Mouse (Mus musculus) kidney, embryonic 15.5 days (tissue): ENCODE measurements around the gene Nprl2. TPM values are rescaled to one million over a fixed set of nuclear protein-coding genes. Genes with fewer than 3 reads are reported as not detected.

Source experiments
- ATAC-seq: fragments of 200-750 bp; cut with Nextera tagmentation; replicated peaks from 2 replicates; pipeline ENCODE4 v1.8.0; 2017; ENCODE audit warnings: moderate TSS enrichment; ENCODE audit not compliant: low FRiP score
- H3K27ac ChIP-seq: fragments of 300-500 bp; sonication (generic); 2 replicates; pipeline ENCODE4 v1.5.1; 2015; ENCODE audit warnings: mild to moderate bottlenecking, inconsistent platforms
- H3K27me3 ChIP-seq: fragments of 300-500 bp; sonication (generic); 2 replicates; pipeline ENCODE4 v1.6.1; 2015; ENCODE audit warnings: inconsistent platforms
- H3K36me3 ChIP-seq: fragments of 300-500 bp; sonication (generic); 2 replicates; pipeline ENCODE4 v1.6.1; 2015; ENCODE audit warnings: inconsistent platforms
- H3K4me1 ChIP-seq: fragments of 300-500 bp; sonication (generic); 2 replicates; pipeline ENCODE4 v1.6.1; 2015; ENCODE audit warnings: inconsistent platforms
- H3K4me2 ChIP-seq: fragments of 300-500 bp; sonication (generic); 2 replicates; pipeline ENCODE4 v1.6.1; 2015; ENCODE audit warnings: moderate library complexity, mild to moderate bottlenecking, inconsistent platforms
- H3K4me3 ChIP-seq: fragments of 300-500 bp; sonication (generic); replicated peaks from 2 replicates; pipeline ENCODE4 v1.5.1; 2015; ENCODE audit warnings: mild to moderate bottlenecking, inconsistent platforms
- H3K9ac ChIP-seq: fragments of 300-500 bp; sonication (generic); 2 replicates; pipeline ENCODE4 v1.6.1; 2015; ENCODE audit warnings: mild to moderate bottlenecking, inconsistent platforms
- H3K9me3 ChIP-seq: fragments of 300-500 bp; sonication (generic); replicated peaks from 2 replicates; pipeline ENCODE4 v1.6.1; 2016; ENCODE audit warnings: inconsistent platforms
- WGBS: fragments of 180-500 bp; shearing (Covaris S2); methylation state at CpG from one replicate; pipeline ENCODE4 v1.1.7; 2015; ENCODE audit warnings: mixed read lengths; 5-methylcytosine and 5-hydroxymethylcytosine counted together
- polyA plus RNA-seq: library from polyadenylated mRNA; unstranded; fragments of >200 nt; fragmentation: Nextera tagmentation; extraction: Ambion mirVana; gene quantifications from 2 replicates; pipeline ENCODE4 v1.2.1, GENCODE M21; 2015

Gene Nprl2
- polyA plus RNA-seq, 1 experiment from 2014 or later = 44.4 TPM

DNA sequence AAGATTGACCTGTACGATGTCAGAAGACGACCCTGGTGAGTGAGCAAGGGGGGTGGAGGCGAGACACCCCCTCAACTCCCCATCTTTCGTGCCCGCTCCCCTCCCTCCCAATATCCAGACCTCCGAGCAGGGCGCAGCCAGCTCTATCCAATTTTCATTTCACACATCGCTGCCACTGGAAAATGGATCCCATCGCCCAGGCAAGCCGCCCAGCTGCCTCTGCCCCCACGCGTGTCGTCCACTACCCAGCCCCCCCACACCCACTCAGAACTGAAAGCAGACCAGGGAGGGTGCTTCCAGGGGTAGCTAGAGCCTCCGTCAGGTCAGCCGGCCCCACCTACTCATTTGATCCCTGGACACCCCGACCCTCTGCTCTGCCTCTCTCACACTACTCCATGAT, 29.7 kb upstream of the Nprl2 start:
- ATAC-seq = no peak
- H3K9me3 ChIP-seq = no peaks in the 10 kb centered on the region
- peak overlapping the region; percentile 56; the same call in 1 of the 2 replicates for H3K27ac ChIP-seq
- peaks cover 59% of the 10 kb centered on the region for H3K4me1 ChIP-seq
- H3K4me3 ChIP-seq = no peak overlapping the region
- WGBS = 37% methylated on average over 16 of the region's 16 CpGs
- no peak overlapping the region for H3K9ac ChIP-seq
- H3K27me3 ChIP-seq = peaks cover 6% of the 10 kb centered on the region; the same call in 1 of the 2 replicates
- H3K4me2 ChIP-seq = peak overlapping the region; percentile 16; the same call in 1 of the 2 replicates
- H3K36me3 ChIP-seq = no peaks in the 10 kb centered on the region

DNA sequence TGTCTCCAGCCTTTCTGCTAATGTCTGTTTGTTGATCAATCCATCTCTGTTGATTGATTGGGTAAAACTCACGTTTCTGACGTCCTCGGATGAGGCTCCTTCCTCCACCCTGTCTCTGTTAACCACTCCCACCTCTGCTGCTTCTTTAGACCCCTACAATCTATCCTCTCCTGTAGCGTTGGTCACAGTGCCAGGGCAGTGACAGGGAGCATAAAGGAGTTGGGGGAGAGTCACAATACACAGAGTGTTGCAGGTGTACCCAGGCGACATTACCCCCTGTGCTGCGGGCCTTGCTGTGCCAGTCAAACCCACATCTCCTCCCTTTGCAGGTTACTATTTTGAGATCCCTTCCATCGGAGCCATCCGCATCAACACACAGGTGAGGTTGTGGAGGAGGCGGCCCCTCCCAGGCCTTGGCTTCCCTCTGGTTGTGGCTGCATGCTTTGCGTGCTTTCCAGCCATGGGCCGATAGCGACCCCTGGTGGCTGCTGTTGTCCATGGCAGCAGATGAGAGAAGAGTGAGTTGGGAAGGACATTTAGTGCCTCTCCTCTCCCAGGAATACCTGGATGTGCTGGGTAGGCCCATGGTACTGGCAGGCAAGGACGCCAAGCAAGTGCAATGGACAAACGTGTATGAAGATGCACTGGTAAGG, 27.6 kb upstream of the Nprl2 start:
- H3K4me2 ChIP-seq = no peak overlapping the region
- no peaks in the 10 kb centered on the region for H3K9me3 ChIP-seq
- no peaks in the 10 kb centered on the region for H3K36me3 ChIP-seq
- H3K27me3 ChIP-seq = peaks cover 6% of the 10 kb centered on the region; the same call in 1 of the 2 replicates
- no peak; the same call in 1 of the 2 replicates for ATAC-seq
- H3K4me1 ChIP-seq = peaks cover 44% of the 10 kb centered on the region
- WGBS = 23% methylated on average over 14 of the region's 14 CpGs
- no peak overlapping the region for H3K4me3 ChIP-seq
- H3K9ac ChIP-seq = no peak overlapping the region
- no peak overlapping the region for H3K27ac ChIP-seq

DNA sequence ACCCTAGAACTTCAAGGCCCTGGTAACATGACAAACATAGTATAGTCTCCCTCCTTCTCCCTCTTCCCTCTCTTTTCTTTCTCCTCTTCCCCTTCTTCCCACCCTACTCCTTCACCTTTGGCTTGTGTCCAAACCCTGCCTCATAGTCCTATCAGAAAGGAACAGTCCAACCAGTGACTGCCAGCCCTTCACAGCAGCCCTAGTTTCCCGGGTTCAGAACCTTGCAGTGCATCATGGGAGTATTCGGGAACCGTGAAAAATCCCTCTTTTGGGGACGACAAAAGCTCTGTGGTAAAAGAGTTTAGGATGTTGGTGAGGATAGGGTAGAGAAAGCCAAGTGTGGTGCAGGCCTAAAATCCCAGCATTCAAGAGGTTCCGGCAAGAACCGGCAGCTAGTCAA, 21.7 kb upstream of the Nprl2 start:
- 67% methylated on average over 6 of the region's 6 CpGs for WGBS
- Histone ChIP-seq H3K27ac (no peak overlapping the region), H3K4me3 (no peak overlapping the region), H3K9ac (no peak overlapping the region), H3K9me3 (no peaks in the 10 kb centered on the region), H3K4me1 (peaks cover 15% of the 10 kb centered on the region), H3K27me3 (peaks cover 7% of the 10 kb centered on the region), H3K4me2 (no peak overlapping the region), H3K36me3 (no peaks in the 10 kb centered on the region)
- no peak for ATAC-seq

DNA sequence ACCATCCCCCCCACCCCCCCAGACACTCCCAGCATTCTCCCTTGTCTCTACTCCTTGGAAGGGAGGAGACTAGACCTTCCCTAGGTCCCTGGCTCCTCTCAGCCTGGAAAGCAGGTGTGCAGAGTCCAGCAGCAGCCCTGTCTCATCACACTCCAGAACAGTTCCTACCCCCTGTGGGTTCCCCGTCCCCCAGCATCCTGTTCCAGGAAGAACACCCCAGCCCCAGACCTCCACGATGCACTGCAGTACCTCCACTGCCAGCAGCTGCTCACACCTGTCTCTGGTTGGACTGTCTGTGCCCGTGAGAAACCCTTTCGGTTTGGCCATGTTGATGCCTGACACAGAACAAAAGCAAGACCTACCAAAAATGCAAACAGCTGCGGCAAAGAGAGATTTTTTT, 20.8 kb upstream of the Nprl2 start:
- H3K4me1 ChIP-seq = peaks cover 19% of the 10 kb centered on the region
- no peaks in the 10 kb centered on the region for H3K9me3 ChIP-seq
- 57% methylated on average over 5 of the region's 5 CpGs for WGBS
- H3K27ac ChIP-seq = no peak overlapping the region
- no peak overlapping the region for H3K4me3 ChIP-seq
- no peak overlapping the region for H3K4me2 ChIP-seq
- no peak for ATAC-seq
- H3K9ac ChIP-seq = no peak overlapping the region
- peaks cover 16% of the 10 kb centered on the region for H3K27me3 ChIP-seq
- H3K36me3 ChIP-seq = no peaks in the 10 kb centered on the region

- no peaks in the 10 kb centered on the region for H3K9me3 ChIP-seq
- 20% methylated on average over 25 of the region's 25 CpGs for WGBS
- no peaks in the 10 kb centered on the region for H3K36me3 ChIP-seq
- H3K4me3 ChIP-seq = peak overlapping the region; percentile 8
- H3K9ac ChIP-seq = 0 out of 2 replicates have a peak overlapping the region, but pooled peaks have one; percentile 23
- H3K4me1 ChIP-seq = peaks cover 25% of the 10 kb centered on the region
- ATAC-seq = no peak
- H3K4me2 ChIP-seq = peak overlapping the region; percentile 54
- H3K27ac ChIP-seq = no peak overlapping the region
- H3K27me3 ChIP-seq = peaks cover 23% of the 10 kb centered on the region
These were observed 20.2 kb upstream of the Nprl2 start for GRCm38 (mm10) chr9:107521711-107522399.

DNA sequence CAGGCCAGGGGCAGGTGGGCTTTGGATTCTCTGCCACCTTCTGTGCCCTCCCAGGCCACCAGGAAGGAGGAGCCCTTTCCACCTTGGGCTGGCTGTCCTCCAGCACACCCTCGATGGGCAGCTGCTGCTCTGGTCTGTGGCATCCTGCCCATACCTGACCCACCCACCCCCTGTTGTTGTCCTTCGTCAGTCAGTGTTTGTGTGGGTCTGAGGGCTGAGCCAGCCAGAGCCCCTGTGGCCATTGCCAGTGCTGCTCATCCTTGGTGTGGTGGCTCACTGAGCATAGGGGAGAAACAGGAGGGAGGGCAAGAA, 19.7 kb upstream of the Nprl2 start:
- H3K9me3 ChIP-seq = no peaks in the 10 kb centered on the region
- ATAC-seq = no peak
- 38% methylated on average over 2 of the region's 2 CpGs for WGBS
- peaks cover 30% of the 10 kb centered on the region for H3K4me1 ChIP-seq
- H3K9ac ChIP-seq = 0 out of 2 replicates have a peak overlapping the region, but pooled peaks have one; percentile 23
- peaks cover 26% of the 10 kb centered on the region for H3K27me3 ChIP-seq
- H3K27ac ChIP-seq = no peak overlapping the region
- H3K36me3 ChIP-seq = no peaks in the 10 kb centered on the region
- peak overlapping the region; percentile 8 for H3K4me3 ChIP-seq
- peak overlapping the region; percentile 54 for H3K4me2 ChIP-seq

- peak; percentile 80 for ATAC-seq
- peak overlapping the region; percentile 21; the same call in 1 of the 2 replicates for H3K9ac ChIP-seq
These were observed 15.6 kb upstream of the Nprl2 start for GRCm38 (mm10) chr9:107526198-107527026.

GRCm38 (mm10) chr9:107533791-107534407, 8.1 kb upstream of the Nprl2 start, which contains the start of gene Tmem115:
Gene Tmem115 (plus strand): TSS chr9:107533945.
- peak; percentile 98 for ATAC-seq
- H3K4me3 ChIP-seq = peak within 1 kb of the TSS; percentile 81
- peak within 1 kb of the TSS; percentile 87 for H3K9ac ChIP-seq
- peak within 1 kb of the TSS; percentile 78 for H3K4me2 ChIP-seq
- H3K36me3 ChIP-seq = peaks cover 23% of the 10 kb centered on the region
- H3K27ac ChIP-seq = peak within 1 kb of the TSS; percentile 79
- WGBS = under 1% methylated on average over 48 of the region's 48 CpGs
- H3K4me1 ChIP-seq = peaks cover 27% of the 10 kb centered on the region
- no peaks in the 10 kb centered on the region for H3K27me3 ChIP-seq
- no peaks in the 10 kb centered on the region for H3K9me3 ChIP-seq

More at GRCm38 (mm10) chr9:107526198-107527026, 15.6 kb upstream of the Nprl2 start:
- 4% methylated on average over 44 of the region's 44 CpGs for WGBS
- Histone ChIP-seq H3K4me2 (peak overlapping the region; percentile 81), H3K4me3 (peak overlapping the region; percentile 47), H3K27me3 (peaks cover 40% of the 10 kb centered on the region), H3K27ac (no peak overlapping the region), H3K36me3 (no peaks in the 10 kb centered on the region), H3K9me3 (no peaks in the 10 kb centered on the region), H3K4me1 (peaks cover 28% of the 10 kb centered on the region)

- peaks cover 30% of the 10 kb centered on the region for H3K36me3 ChIP-seq
- H3K9me3 ChIP-seq = no peaks in the 10 kb centered on the region
- H3K27ac ChIP-seq = peak overlapping the region; percentile 79
- H3K27me3 ChIP-seq = no peaks in the 10 kb centered on the region
- peaks cover 27% of the 10 kb centered on the region for H3K4me1 ChIP-seq
- WGBS = under 1% methylated on average over 40 of the region's 40 CpGs
- peak overlapping the region; percentile 81 for H3K4me3 ChIP-seq
- ATAC-seq = no peak; the same call in none of the 2 replicates
- peak overlapping the region; percentile 78 for H3K4me2 ChIP-seq
- peak overlapping the region; percentile 87 for H3K9ac ChIP-seq
These were observed 7.4 kb upstream of the Nprl2 start for GRCm38 (mm10) chr9:107534408-107535202.

DNA sequence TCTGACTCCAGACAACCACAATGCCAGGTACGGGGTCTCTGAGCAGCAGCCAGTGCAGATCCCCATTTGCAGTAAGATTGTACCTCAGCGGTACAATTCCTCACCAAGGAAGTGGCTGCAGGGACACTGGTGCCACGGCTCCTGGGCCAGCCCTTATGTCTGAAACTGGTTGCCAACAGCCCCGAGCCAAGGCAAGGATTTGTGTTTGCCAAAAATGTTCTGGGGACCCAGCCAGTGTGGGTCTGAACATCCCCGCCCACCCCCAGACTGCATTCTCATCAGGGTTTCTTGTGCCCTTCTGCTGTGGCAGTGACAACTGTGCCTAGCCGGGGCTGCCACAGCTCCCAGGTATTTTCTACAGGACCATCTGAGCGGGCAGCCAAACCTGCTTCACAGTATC, 3.8 kb upstream of the Nprl2 start:
- Histone ChIP-seq H3K27me3 (no peaks in the 10 kb centered on the region), H3K4me1 (peaks cover 55% of the 10 kb centered on the region), H3K4me2 (no peak overlapping the region), H3K9me3 (no peaks in the 10 kb centered on the region), H3K4me3 (no peak overlapping the region), H3K36me3 (peaks cover 36% of the 10 kb centered on the region), H3K9ac (no peak overlapping the region), H3K27ac (no peak overlapping the region)
- 90% methylated on average over 7 of the region's 7 CpGs for WGBS
- no peak for ATAC-seq

GRCm38 (mm10) chr9:107538711-107539110, 3.3 kb upstream of the Nprl2 start:
- no peak overlapping the region for H3K9ac ChIP-seq
- ATAC-seq = no peak
- peaks cover 52% of the 10 kb centered on the region for H3K4me1 ChIP-seq
- no peaks in the 10 kb centered on the region for H3K9me3 ChIP-seq
- H3K27ac ChIP-seq = no peak overlapping the region
- WGBS = 96% methylated on average over 3 of the region's 3 CpGs
- H3K27me3 ChIP-seq = no peaks in the 10 kb centered on the region
- H3K4me2 ChIP-seq = no peak overlapping the region
- no peak overlapping the region for H3K4me3 ChIP-seq
- peaks cover 39% of the 10 kb centered on the region for H3K36me3 ChIP-seq
